In genomic region chr15:102421437-102421836, GRCm38 (mm10) we compare ENCODE assay signal across 9 mouse cellular contexts. TPM values are rescaled to one million over a fixed set of nuclear protein-coding genes. Genes with fewer than 3 reads are reported as not detected.
DNase-seq lines count a peak whose midpoint lies in the region; ATAC-seq and TF ChIP-seq lines count a peak whose summit lies in the region.
"Had no signal": no experiment of that assay in that cellular context is flagged by ENCODE, and none has a peak within 500 bp of the region (broad histone marks: within the 10 kb centered on the region; RNA-seq: fewer than 3 reads in every experiment).

No protein-coding gene starts in this region.

- no peak for ATAC-seq in neural tube, embryonic 11.5 days (ENCODE audit: insufficient read depth, low FRiP score, low TSS enrichment)
- peak; percentile 65 for ATAC-seq in activated CD4-positive, CD25-positive, alpha-beta regulatory T cell, adult 4 months

- peaks cover 2% of the 10 kb centered on the region for H3K79me2 ChIP-seq in heart, adult 2 months (replicated peaks; ENCODE audit: control insufficient read depth, insufficient read depth, low read length)

- peak; percentile 85 for TF ChIP-seq CTCF in heart, adult 2 months (IDR thresholded peaks at IDR 0.05)

- H3K4me2 ChIP-seq in neural tube, embryonic 11.5 days (ENCODE audit: low read depth): no peak overlapping the region

- peaks cover 22% of the 10 kb centered on the region for H3K36me3 ChIP-seq in heart, adult 2 months (ENCODE audit: control insufficient read depth, insufficient read depth, low read length)
- H3K36me3 ChIP-seq in heart, embryonic 10.5 days: peaks cover 54% of the 10 kb centered on the region
- no peaks in the 10 kb centered on the region for H3K36me3 ChIP-seq in neural tube, embryonic 11.5 days (ENCODE audit: control insufficient read depth, insufficient read depth, low read length)

- no peak overlapping the region for H3K4me3 ChIP-seq in heart, adult 2 months
- H3K4me3 ChIP-seq in heart, embryonic 10.5 days: no peak overlapping the region
- no peak overlapping the region for H3K4me3 ChIP-seq in neural tube, embryonic 11.5 days (ENCODE audit: low read depth, low read length)
- H3K4me3 ChIP-seq: megakaryocyte, embryonic 14.5 days had no signal

- no peak overlapping the region for H3K9ac ChIP-seq in heart, adult 2 months (ENCODE audit: low read depth, low read length)
- H3K9ac ChIP-seq in neural tube, embryonic 11.5 days (ENCODE audit: low read length): no peak overlapping the region

- 48% methylated on average over 3 of the region's 3 CpGs for WGBS in heart, adult 2 months
- whole genome bisulfite sequencing in heart, embryonic 10.5 days: 54% methylated on average over 3 of the region's 3 CpGs
- 67% methylated on average over 3 of the region's 3 CpGs for WGBS in neural tube, embryonic 11.5 days

- TF ChIP-seq POLR2A in heart, adult 2 months (IDR thresholded peaks at IDR 0.05; ENCODE audit: insufficient read depth, low read depth, low read length): no peak

- no peak overlapping the region for H3K27ac ChIP-seq in heart, adult 2 months
- no peak overlapping the region for H3K27ac ChIP-seq in heart, embryonic 10.5 days
- no peak overlapping the region for H3K27ac ChIP-seq in neural tube, embryonic 11.5 days (ENCODE audit: low read depth, low read length)

- no peaks in the 10 kb centered on the region; the same call in 1 of the 2 replicates for H3K4me1 ChIP-seq in heart, adult 2 months (ENCODE audit: control insufficient read depth, insufficient read depth, low read length)
- no peaks in the 10 kb centered on the region for H3K4me1 ChIP-seq in heart, embryonic 10.5 days
- H3K4me1 ChIP-seq in neural tube, embryonic 11.5 days (ENCODE audit: control insufficient read depth, insufficient read depth, low read length): no peaks in the 10 kb centered on the region

- no peaks in the 10 kb centered on the region for H3K27me3 ChIP-seq in heart, adult 2 months (ENCODE audit: control insufficient read depth, insufficient read depth, low read length)
- H3K27me3 ChIP-seq in heart, embryonic 10.5 days (ENCODE audit: insufficient read depth, poor library complexity, severe bottlenecking): no peaks in the 10 kb centered on the region
- H3K27me3 ChIP-seq in neural tube, embryonic 11.5 days (ENCODE audit: control insufficient read depth, insufficient read depth, low read length): no peaks in the 10 kb centered on the region
- H3K27me3 ChIP-seq: megakaryocyte, embryonic 14.5 days had no signal

- no peak for DNase-seq in heart, adult 2 months
- no peak for DNase-seq in heart, embryonic 10.5 days (ENCODE audit: low spot score)
- DNase-seq in neural tube, embryonic 11.5 days (ENCODE audit: low spot score): peak; percentile 31
- no peak for DNase-seq in neural tube, embryonic 10.5 days (ENCODE audit: extremely low spot score, low spot score)
- DNase-seq in kidney, postnatal 36 days: peak; percentile 62 to 70
- DNase-seq in testis, postnatal 14 days (ENCODE audit: low spot score): no peak
- DNase-seq in layer of hippocampus, adult 8-10 months (ENCODE audit: low spot score in 2 of 2): no peak

- H3K9me3 ChIP-seq in heart, embryonic 10.5 days: no peaks in the 10 kb centered on the region
- H3K9me3 ChIP-seq in neural tube, embryonic 11.5 days (ENCODE audit: control insufficient read depth, low read length): no peaks in the 10 kb centered on the region
- H3K9me3 ChIP-seq: megakaryocyte, embryonic 14.5 days had no signal

- no peak for TF ChIP-seq EP300 in heart, adult 2 months (IDR thresholded peaks at IDR 0.05; ENCODE audit: insufficient read depth, low read depth, low read length)

- intact Hi-C loops in heart, adult 2 months (cut with DNase I): loop anchor here (1.0 to 2.0 kb wide), 2 partner anchors 40 to 69 kb away; no protein-coding TSS in a partner anchor

RNA-seq across cellular contexts. Expression of gene Sp1, which starts 15.5 kb away (rescaled TPM):
- total RNA-seq in heart, adult 2 months (2021): 10 to 100 TPM; 36.5 to 41.5 TPM
- 9.6 and 17.3 TPM in 2 replicates for polyA plus RNA-seq in heart, adult 2 months (2012; rRNA removed)
- polyA plus RNA-seq in heart, embryonic 10.5 days (2016; fragmentation: Nextera tagmentation; extraction: Ambion mirVana): 5.7 and 7.6 TPM in 2 replicates
- 10.4 and 11.1 TPM in 2 replicates for polyA plus RNA-seq in neural tube, embryonic 11.5 days (2014; fragmentation: Nextera tagmentation; extraction: Ambion mirVana)
- polyA plus RNA-seq in activated CD4-positive, CD25-positive, alpha-beta regulatory T cell, adult 4 months (2017; shearing (Covaris generic)): 10 to 100 TPM; 20.6 to 21.6 TPM
- 10 to 100 TPM; 27.4 to 30.1 (median 28.8) TPM for total RNA-seq in layer of hippocampus, adult 8-10 months (2022)

RNA-seq across cellular contexts. Expression of gene Amhr2, which starts 23.7 kb away (rescaled TPM):
- under 1 TPM; 0.36 to 0.60 TPM for total RNA-seq in heart, adult 2 months (2021)
- 0.31 and 0.44 TPM in 2 replicates for polyA plus RNA-seq in heart, adult 2 months (2012; rRNA removed)
- polyA plus RNA-seq in heart, embryonic 10.5 days (2016; fragmentation: Nextera tagmentation; extraction: Ambion mirVana): 1.6 and 2.4 TPM in 2 replicates
- polyA plus RNA-seq in neural tube, embryonic 11.5 days (2014; fragmentation: Nextera tagmentation; extraction: Ambion mirVana): 0.53 TPM in 1 of 2 replicates, not detected in the other
- not detected for polyA plus RNA-seq in activated CD4-positive, CD25-positive, alpha-beta regulatory T cell, adult 4 months (2017; shearing (Covaris generic))
- 1 to 10 TPM in 2 of 4 experiments, under 1 TPM in 2; 0.40 to 2.0 (median 1.1) TPM for total RNA-seq in layer of hippocampus, adult 8-10 months (2022)

RNA-seq across cellular contexts. Expression of gene Prr13, which starts 37.4 kb away (rescaled TPM):
- total RNA-seq in heart, adult 2 months (2021): 10 to 100 TPM; 22.8 to 23.2 TPM
- polyA plus RNA-seq in heart, adult 2 months (2012; rRNA removed): 75.5 and 78.4 TPM in 2 replicates
- 82.8 and 101 TPM in 2 replicates for polyA plus RNA-seq in heart, embryonic 10.5 days (2016; fragmentation: Nextera tagmentation; extraction: Ambion mirVana)
- polyA plus RNA-seq in neural tube, embryonic 11.5 days (2014; fragmentation: Nextera tagmentation; extraction: Ambion mirVana): 80.9 and 88.6 TPM in 2 replicates
- polyA plus RNA-seq in activated CD4-positive, CD25-positive, alpha-beta regulatory T cell, adult 4 months (2017; shearing (Covaris generic)): 1,000 to 10,000 TPM; 1,157 to 1,321 TPM
- total RNA-seq in layer of hippocampus, adult 8-10 months (2022): 10 to 100 TPM; 34.4 to 49.3 (median 40.9) TPM

RNA-seq across cellular contexts. Expression of gene Pcbp2, which starts 48.9 kb away (rescaled TPM):
- 100 to 1,000 TPM; 442 to 494 TPM for total RNA-seq in heart, adult 2 months (2021)
- 384 and 453 TPM in 2 replicates for polyA plus RNA-seq in heart, adult 2 months (2012; rRNA removed)
- polyA plus RNA-seq in heart, embryonic 10.5 days (2016; fragmentation: Nextera tagmentation; extraction: Ambion mirVana): 143 and 183 TPM in 2 replicates
- polyA plus RNA-seq in neural tube, embryonic 11.5 days (2014; fragmentation: Nextera tagmentation; extraction: Ambion mirVana): 220 and 232 TPM in 2 replicates
- polyA plus RNA-seq in activated CD4-positive, CD25-positive, alpha-beta regulatory T cell, adult 4 months (2017; shearing (Covaris generic)): 100 to 1,000 TPM; 208 to 220 TPM
- 100 to 1,000 TPM; 489 to 507 (median 494) TPM for total RNA-seq in layer of hippocampus, adult 8-10 months (2022)

RNA-seq across cellular contexts. Expression of gene Sp7, which starts 54.5 kb away (rescaled TPM):
- not detected for total RNA-seq in heart, adult 2 months (2021)
- polyA plus RNA-seq in heart, adult 2 months (2012; rRNA removed): 0.06 TPM in 1 of 2 replicates, not detected in the other
- polyA plus RNA-seq in heart, embryonic 10.5 days (2016; fragmentation: Nextera tagmentation; extraction: Ambion mirVana): 0.37 and 1.5 TPM in 2 replicates
- 0.70 and 0.96 TPM in 2 replicates for polyA plus RNA-seq in neural tube, embryonic 11.5 days (2014; fragmentation: Nextera tagmentation; extraction: Ambion mirVana)
- polyA plus RNA-seq in activated CD4-positive, CD25-positive, alpha-beta regulatory T cell, adult 4 months (2017; shearing (Covaris generic)): not detected
- under 1 TPM; 0.37 to 0.78 (median 0.59) TPM for total RNA-seq in layer of hippocampus, adult 8-10 months (2022)

Comparison
In these comparisons a context has a peak if more than half of its experiments do, and no peak if none do; other contexts are left out.
1. DNase-seq: peak in neural tube, embryonic 11.5 days (single experiment) and kidney, postnatal 36 days (2 of 2); none in heart, adult 2 months (0 of 2), heart, embryonic 10.5 days (single experiment), neural tube, embryonic 10.5 days (single experiment), testis, postnatal 14 days (single experiment) and layer of hippocampus, adult 8-10 months (0 of 2).
2. RNA of gene Prr13, which starts 37.4 kb away (polyA plus RNA-seq): 1,157 to 1,321 TPM in activated CD4-positive, CD25-positive, alpha-beta regulatory T cell, adult 4 months; 80.9 to 88.6 TPM in neural tube, embryonic 11.5 days, 82.8 to 101 TPM in heart, embryonic 10.5 days and 75.5 to 78.4 TPM in heart, adult 2 months; every median in the first group is over 10 times any median in the second.